22 mouse cellular contexts compared by ENCODE assay signal in the genomic region with DNA sequence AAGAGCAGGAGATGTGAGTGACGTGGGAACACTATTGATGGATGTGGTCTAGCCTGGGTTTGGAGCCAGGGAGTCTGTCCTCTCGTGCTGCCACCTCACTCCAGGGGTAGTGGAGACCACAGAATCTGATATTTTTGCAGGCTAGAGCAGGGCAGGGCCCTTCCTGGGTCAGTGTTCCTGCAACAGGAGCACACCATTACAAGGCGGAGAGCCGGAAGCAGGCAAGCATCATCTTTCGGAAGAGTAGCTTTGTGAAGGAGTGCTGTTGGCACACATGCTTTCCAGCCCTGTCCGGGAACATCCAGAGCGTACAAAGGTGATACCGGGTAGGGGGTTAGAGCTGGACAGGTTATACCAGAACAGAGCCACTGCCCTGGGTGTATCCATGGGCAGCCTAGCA. TPM values are rescaled to one million over a fixed set of nuclear protein-coding genes. Genes with fewer than 3 reads are reported as not detected.
DNase-seq lines count a peak whose midpoint lies in the region; ATAC-seq and TF ChIP-seq lines count a peak whose summit lies in the region.
"Had no signal": no experiment of that assay in that cellular context is flagged by ENCODE, and none has a peak within 500 bp of the region (broad histone marks: within the 10 kb centered on the region; RNA-seq: fewer than 3 reads in every experiment).

No protein-coding gene starts in this region.

- no peak for ATAC-seq in liver, embryonic 15.5 days (ENCODE audit: insufficient read depth)
- ATAC-seq in liver, postnatal 0 days = no peak
- ATAC-seq: forebrain, embryonic 13.5 days; forebrain, embryonic 16.5 days had no signal

- 88% methylated on average over 8 of the region's 8 CpGs for WGBS in kidney, adult 2 months
- WGBS in liver, embryonic 15.5 days (ENCODE audit: insufficient replicate concordance) = 63% methylated on average over 8 of the region's 8 CpGs
- WGBS in liver, postnatal 0 days (ENCODE audit: insufficient replicate concordance) = 81% methylated on average over 8 of the region's 8 CpGs

- H3K4me3 ChIP-seq in kidney, adult 2 months (ENCODE audit: insufficient read depth, low read depth, low read length) = no peak overlapping the region
- no peak overlapping the region for H3K4me3 ChIP-seq in liver, embryonic 15.5 days (replicated peaks)
- no peak overlapping the region for H3K4me3 ChIP-seq in liver, postnatal 0 days (ENCODE audit: low read depth, low read length)
- H3K4me3 ChIP-seq: forebrain, embryonic 10.5 days; forebrain, embryonic 13.5 days; heart, adult 2 months; hindbrain, embryonic 12.5 days; hindbrain, embryonic 15.5 days had no signal

- no peaks in the 10 kb centered on the region for H3K27me3 ChIP-seq in kidney, adult 2 months (replicated peaks; ENCODE audit: control insufficient read depth, insufficient read depth, low read length)
- no peaks in the 10 kb centered on the region for H3K27me3 ChIP-seq in liver, embryonic 15.5 days
- no peaks in the 10 kb centered on the region for H3K27me3 ChIP-seq in liver, postnatal 0 days (ENCODE audit: insufficient read depth, low read length)
- H3K27me3 ChIP-seq: forebrain, embryonic 13.5 days; hindbrain, embryonic 12.5 days; hindbrain, embryonic 15.5 days had no signal

- H3K4me1 ChIP-seq in kidney, adult 2 months (ENCODE audit: control insufficient read depth, insufficient read depth, low read length) = 0 out of 2 replicates have a peak, but pooled peaks cover 2% of the 10 kb centered on the region
- peaks cover 22% of the 10 kb centered on the region; the same call in 1 of the 2 replicates for H3K4me1 ChIP-seq in liver, embryonic 15.5 days (replicated peaks)
- H3K4me1 ChIP-seq in liver, postnatal 0 days (ENCODE audit: insufficient read depth) = peaks cover 18% of the 10 kb centered on the region
- H3K4me1 ChIP-seq: forebrain, embryonic 13.5 days; hindbrain, embryonic 15.5 days had no signal

- DNase-seq in adrenal gland, adult (ENCODE audit: inconsistent age in 2 of 2, low spot score in 1 of 2) = peak; percentile 27 to 53
- no peak for DNase-seq in adrenal gland, adult 8-10 months
- DNase-seq in kidney, adult 2 months = no peak
- no peak for DNase-seq in kidney, postnatal 4 days
- no peak for DNase-seq in liver
- no peak for DNase-seq in liver, postnatal 0 days
- no peak for DNase-seq in thymus, postnatal 25 days
- DNase-seq: cerebellum, adult 18-20 months; cerebellum, adult 9-10 months; cerebellum, postnatal 14 days; gastrocnemius, postnatal 14 days had no signal

- H3K36me3 ChIP-seq in kidney, adult 2 months (ENCODE audit: control insufficient read depth, insufficient read depth, low read length) = no peaks in the 10 kb centered on the region
- H3K36me3 ChIP-seq in liver, embryonic 15.5 days (replicated peaks) = no peaks in the 10 kb centered on the region
- H3K36me3 ChIP-seq in liver, postnatal 0 days (replicated peaks; ENCODE audit: insufficient read depth, low read length) = no peaks in the 10 kb centered on the region
- H3K36me3 ChIP-seq: forebrain, embryonic 10.5 days; hindbrain, embryonic 12.5 days; hindbrain, embryonic 15.5 days had no signal

- TF ChIP-seq POLR2A in kidney, adult 2 months (IDR thresholded peaks at IDR 0.05; ENCODE audit: low read depth, low read length) = no peak

- H3K4me2 ChIP-seq in liver, embryonic 15.5 days = peak overlapping the region; percentile 18; the same call in 1 of the 2 replicates
- peak overlapping the region; percentile 60 for H3K4me2 ChIP-seq in liver, postnatal 0 days (ENCODE audit: low read depth, low read length)
- H3K4me2 ChIP-seq: forebrain, embryonic 13.5 days; heart, embryonic 11.5 days; hindbrain, embryonic 12.5 days; hindbrain, embryonic 15.5 days had no signal

- no peak overlapping the region for H3K9ac ChIP-seq in liver, embryonic 15.5 days
- H3K9ac ChIP-seq in liver, postnatal 0 days (replicated peaks) = no peak overlapping the region
- H3K9ac ChIP-seq: forebrain, embryonic 13.5 days; hindbrain, embryonic 12.5 days; hindbrain, embryonic 15.5 days had no signal

- no peak for TF ChIP-seq CTCF in kidney, adult 2 months (conservative IDR thresholded peaks at IDR 0.05; ENCODE audit: insufficient read depth, insufficient read length, low read depth, low read length)
- no peak for TF ChIP-seq CTCF in liver, postnatal 0 days (IDR thresholded peaks at IDR 0.05; ENCODE audit: low read depth)

- no peaks in the 10 kb centered on the region for H3K9me3 ChIP-seq in liver, embryonic 15.5 days (replicated peaks)
- H3K9me3 ChIP-seq in liver, postnatal 0 days (ENCODE audit: low read length) = no peaks in the 10 kb centered on the region
- H3K9me3 ChIP-seq: forebrain, embryonic 10.5 days; forebrain, embryonic 13.5 days; hindbrain, embryonic 12.5 days; hindbrain, embryonic 15.5 days had no signal

- TF ChIP-seq EP300 in liver, postnatal 0 days (IDR thresholded peaks at IDR 0.05; ENCODE audit: low read depth) = no peak

- peak overlapping the region; percentile 61; the same call in 1 of the 2 replicates for H3K27ac ChIP-seq in kidney, adult 2 months (ENCODE audit: insufficient read depth, low read depth, low read length)
- H3K27ac ChIP-seq in liver, embryonic 15.5 days (replicated peaks) = peak overlapping the region; percentile 14; the same call in 1 of the 2 replicates
- peak overlapping the region; percentile 61 for H3K27ac ChIP-seq in liver, postnatal 0 days (ENCODE audit: low read depth)
- H3K27ac ChIP-seq: forebrain, embryonic 10.5 days; forebrain, embryonic 13.5 days; heart, adult 2 months; hindbrain, embryonic 12.5 days; hindbrain, embryonic 15.5 days had no signal

RNA-seq across cellular contexts. Expression of a gene that starts 0.6 kb away (rescaled TPM):
- 10 to 100 TPM; 12.0 to 56.7 (median 30.9) TPM for total RNA-seq in adrenal gland, adult 8-10 months (2022)
- polyA plus RNA-seq in kidney, adult 2 months (2012; rRNA removed) = 26.8 and 27.4 TPM in 2 replicates
- 27.2 and 30.5 TPM in 2 replicates for polyA plus RNA-seq in liver, embryonic 15.5 days (2015; fragmentation: Nextera tagmentation; extraction: Ambion mirVana)
- polyA plus RNA-seq in liver, postnatal 0 days (2015; fragmentation: Nextera tagmentation; extraction: Ambion mirVana) = 49.8 and 55.8 TPM in 2 replicates
- total RNA-seq: hematopoietic stem cell, adult 5-6 weeks; MEL had no signal
- polyA plus RNA-seq: embryonic facial prominence, embryonic 11.5 days; forebrain, embryonic 10.5 days had no signal

RNA-seq across cellular contexts. Expression of a gene that starts 19.0 kb away (rescaled TPM):
- 10 to 100 TPM; 49.8 to 51.5 (median 50.1) TPM for total RNA-seq in adrenal gland, adult 8-10 months (2022)
- polyA plus RNA-seq in kidney, adult 2 months (2012; rRNA removed) = 20.4 and 20.9 TPM in 2 replicates
- polyA plus RNA-seq in liver, embryonic 15.5 days (2015; fragmentation: Nextera tagmentation; extraction: Ambion mirVana) = 29.4 and 32.4 TPM in 2 replicates
- polyA plus RNA-seq in liver, postnatal 0 days (2015; fragmentation: Nextera tagmentation; extraction: Ambion mirVana) = 17.9 and 22.2 TPM in 2 replicates

RNA-seq across cellular contexts. Expression of a gene that starts 21.8 kb away (rescaled TPM):
- under 1 TPM; 0.41 to 0.83 (median 0.65) TPM for total RNA-seq in adrenal gland, adult 8-10 months (2022)
- 0.14 and 0.23 TPM in 2 replicates for polyA plus RNA-seq in kidney, adult 2 months (2012; rRNA removed)
- 0.21 and 0.28 TPM in 2 replicates for polyA plus RNA-seq in liver, embryonic 15.5 days (2015; fragmentation: Nextera tagmentation; extraction: Ambion mirVana)
- 0.13 and 0.15 TPM in 2 replicates for polyA plus RNA-seq in liver, postnatal 0 days (2015; fragmentation: Nextera tagmentation; extraction: Ambion mirVana)
- total RNA-seq: hematopoietic stem cell, adult 5-6 weeks had no signal

Comparison
In these comparisons a context has a peak if more than half of its experiments do, and no peak if none do; other contexts are left out.
1. DNase-seq: peak in adrenal gland, adult (2 of 2); none in adrenal gland, adult 8-10 months (single experiment), kidney, adult 2 months (single experiment), kidney, postnatal 4 days (0 of 2), liver (single experiment), liver, postnatal 0 days (single experiment) and thymus, postnatal 25 days (single experiment).
2. Peak in every context shown above with its lines, with median percentiles within 50 percentile points of each other: H3K27ac ChIP-seq.